Mouse (Mus musculus): ENCODE results near the gene Fubp1.

- TF ChIP-seq USF1 (IDR thresholded peaks at IDR 0.05; ENCODE audit: low read depth) (no peak), CTCF (IDR thresholded peaks at IDR 0.05; ENCODE audit: control insufficient read depth, insufficient read depth, insufficient read length) (no peak), MYOG (IDR thresholded peaks at IDR 0.05; ENCODE audit: control insufficient read depth, extremely low read depth, insufficient read length) (no peak), MAX (IDR thresholded peaks at IDR 0.05) (no peak)
Measured at GRCm38 (mm10) chr3:152183522-152183921, 26.7 kb upstream of the Fubp1 start.

All from C2C12 (cell line).